Mouse (Mus musculus) kidney, adult 2 months (tissue): ENCODE measurements around the gene Dnah8.

Source experiments
- CTCF ChIP-seq: fragments of 200-500 bp; conservative IDR thresholded peaks from 2 replicates; pipeline ENCODE4 v1.5.1; 2011; ENCODE audit warnings: low read depth, mild to moderate bottlenecking, control low read depth, low read length, moderate library complexity, mixed read lengths; ENCODE audit not compliant: insufficient read depth, insufficient read length
- POLR2A ChIP-seq: fragments of 200-500 bp; IDR thresholded peaks from one replicate; pipeline ENCODE4 v1.6.1; 2011; ENCODE audit warnings: low read depth, low read length, control low read depth

- TF ChIP-seq POLR2A (no peak), CTCF (no peak)
These were observed 5.8 kb upstream of the Dnah8 start for GRCm38 (mm10) chr17:30618136-30618891.
